Mouse (Mus musculus) cerebellum, postnatal 14 days (tissue): Measurements from ENCODE around the gene Hist1h2an.
"Not testable (repeated sequence)": the region's sequence is repeated elsewhere in the genome, so short reads cannot be mapped to it uniquely, and the experiment has no call there.

Source experiments
- DNase-seq, 2 experiments: peaks; one replicate each; pipeline ENCODE4 v3.0.0; 2021; ENCODE audit warnings: mixed read lengths in 2 of 2

Gene Hist1h2an

DNA sequence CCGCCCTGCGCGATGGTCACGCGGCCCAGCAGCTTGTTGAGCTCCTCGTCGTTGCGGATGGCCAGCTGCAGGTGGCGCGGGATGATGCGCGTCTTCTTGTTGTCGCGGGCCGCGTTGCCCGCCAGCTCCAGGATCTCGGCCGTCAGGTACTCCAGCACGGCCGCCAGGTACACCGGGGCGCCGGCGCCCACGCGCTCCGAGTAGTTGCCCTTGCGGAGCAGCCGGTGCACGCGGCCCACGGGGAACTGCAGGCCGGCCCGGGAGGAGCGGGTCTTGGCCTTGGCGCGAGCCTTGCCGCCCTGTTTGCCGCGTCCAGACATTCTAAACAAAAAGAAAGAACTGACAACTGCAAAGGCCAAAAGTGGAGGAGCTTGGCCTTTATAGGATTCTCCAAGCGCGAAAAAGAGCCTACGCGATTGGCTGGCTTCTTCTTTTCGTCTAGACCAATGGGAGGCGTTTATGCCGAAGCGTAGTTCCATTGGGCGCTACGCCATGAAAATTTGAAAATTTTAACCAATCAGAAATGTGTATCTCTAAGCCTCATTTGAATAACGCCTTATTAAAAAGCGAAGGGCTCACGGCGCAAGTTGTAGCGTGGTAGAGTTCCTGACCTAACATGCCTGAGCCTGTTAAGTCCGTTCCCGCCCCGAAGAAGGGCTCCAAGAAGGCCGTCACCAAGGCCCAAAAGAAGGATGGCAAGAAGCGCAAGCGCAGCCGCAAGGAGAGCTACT, at the start of gene Hist1h2an, which contains the start of gene Hist1h2bp:
Gene Hist1h2an, minus strand, starts transcription at position 320 of the 731 bp plus-strand sequence.
Gene Hist1h2bp, plus strand, starts transcription at position 563 of the 731 bp plus-strand sequence.
- DNase-seq, result peak; percentile 92 to 97

DNA sequence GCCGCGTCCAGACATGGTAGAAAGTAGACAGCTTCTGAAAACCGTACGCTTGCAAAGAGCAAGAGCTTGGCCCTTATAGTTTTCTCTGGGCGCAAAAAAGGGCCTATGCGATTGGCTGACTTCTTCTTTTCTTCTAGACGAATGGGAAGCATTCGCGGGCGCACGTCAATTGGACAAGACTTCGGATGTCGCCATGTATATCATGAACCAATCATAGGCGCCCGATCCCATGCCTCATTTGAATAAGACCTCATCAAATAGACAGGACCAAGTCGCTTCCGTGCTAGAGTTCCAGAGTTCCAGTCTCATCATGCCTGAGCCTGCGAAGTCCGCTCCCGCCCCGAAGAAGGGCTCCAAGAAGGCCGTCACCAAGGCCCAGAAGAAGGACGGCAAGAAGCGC, 46.4 kb upstream of the Hist1h2an start, which contains the start of the genes Hist1h2ap and Hist1h2br:
Gene Hist1h2ap, minus strand, starts transcription at position 47 of the 400 bp plus-strand sequence.
Gene Hist1h2br, plus strand, starts transcription at position 283 of the 400 bp plus-strand sequence.
- not testable (repeated sequence) for DNase-seq

DNA sequence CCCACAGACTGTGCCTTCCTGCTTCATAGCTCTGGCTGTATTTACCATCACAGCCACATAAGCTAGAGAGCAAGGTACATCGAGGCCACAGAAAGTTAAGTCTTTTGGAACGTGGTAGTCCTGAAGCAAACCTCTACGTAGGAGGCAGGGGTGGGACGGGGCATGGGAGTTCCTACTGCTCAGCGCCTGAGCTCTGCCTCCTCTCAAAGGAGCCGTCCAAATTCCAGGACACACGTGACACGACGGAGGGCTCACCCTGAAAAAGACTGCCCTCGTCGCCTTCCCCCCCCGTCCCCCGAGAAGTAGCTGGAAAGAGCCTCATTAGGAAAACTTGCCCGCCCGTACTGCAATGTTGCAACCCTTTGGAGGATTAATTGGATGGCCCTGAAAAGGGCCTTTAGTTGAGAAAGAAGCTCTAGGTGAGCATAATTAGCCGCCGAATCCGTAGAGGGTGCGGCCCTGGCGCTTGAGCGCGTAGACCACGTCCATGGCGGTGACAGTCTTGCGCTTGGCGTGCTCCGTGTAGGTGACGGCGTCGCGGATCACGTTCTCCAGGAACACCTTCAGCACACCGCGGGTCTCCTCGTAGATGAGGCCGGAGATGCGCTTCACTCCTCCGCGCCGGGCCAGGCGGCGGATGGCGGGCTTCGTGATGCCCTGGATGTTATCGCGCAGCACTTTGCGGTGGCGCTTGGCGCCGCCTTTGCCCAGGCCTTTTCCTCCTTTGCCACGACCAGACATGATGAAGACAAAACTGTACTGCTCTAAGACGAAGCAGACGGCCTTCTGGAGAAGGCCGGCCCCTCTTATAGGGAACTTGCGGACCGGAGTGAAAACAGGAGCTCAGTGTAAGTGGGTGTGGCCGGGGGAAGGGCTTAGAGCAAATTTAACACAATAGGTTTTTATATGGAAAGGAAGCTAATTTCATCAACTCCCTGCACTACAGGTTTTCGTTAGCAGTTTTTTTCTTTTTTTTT, 44.7 kb upstream of the Hist1h2an start, which contains the start of gene Hist1h4n:
Gene Hist1h4n, minus strand, starts transcription at position 779 of the 977 bp plus-strand sequence.
- DNase-seq, result peak in 1 of 2 experiments; percentile 51

GRCm38 (mm10) chr13:21830344-21830743, 43.3 kb upstream of the Hist1h2an start:
- DNase-seq, result no peak

DNA sequence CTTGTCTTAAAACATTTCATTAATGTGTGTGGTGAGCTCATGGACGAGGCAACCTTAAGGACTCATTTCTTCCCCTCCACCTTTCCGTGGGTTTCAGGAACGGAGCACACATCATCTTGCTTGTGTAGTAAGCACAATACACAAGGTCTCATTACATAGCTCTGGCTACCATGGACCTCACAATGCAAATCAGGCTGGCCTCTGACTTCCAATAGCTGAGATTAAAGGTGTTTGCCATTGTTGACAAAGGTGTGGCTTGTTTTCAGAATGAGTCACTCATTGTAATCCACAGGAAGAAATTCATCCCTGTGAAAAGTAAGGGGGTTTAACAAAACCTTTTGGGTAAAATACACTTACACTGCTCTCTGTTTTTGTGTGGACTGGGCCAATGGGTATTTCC, 41.5 kb upstream of the Hist1h2an start:
- no peak for DNase-seq

DNA sequence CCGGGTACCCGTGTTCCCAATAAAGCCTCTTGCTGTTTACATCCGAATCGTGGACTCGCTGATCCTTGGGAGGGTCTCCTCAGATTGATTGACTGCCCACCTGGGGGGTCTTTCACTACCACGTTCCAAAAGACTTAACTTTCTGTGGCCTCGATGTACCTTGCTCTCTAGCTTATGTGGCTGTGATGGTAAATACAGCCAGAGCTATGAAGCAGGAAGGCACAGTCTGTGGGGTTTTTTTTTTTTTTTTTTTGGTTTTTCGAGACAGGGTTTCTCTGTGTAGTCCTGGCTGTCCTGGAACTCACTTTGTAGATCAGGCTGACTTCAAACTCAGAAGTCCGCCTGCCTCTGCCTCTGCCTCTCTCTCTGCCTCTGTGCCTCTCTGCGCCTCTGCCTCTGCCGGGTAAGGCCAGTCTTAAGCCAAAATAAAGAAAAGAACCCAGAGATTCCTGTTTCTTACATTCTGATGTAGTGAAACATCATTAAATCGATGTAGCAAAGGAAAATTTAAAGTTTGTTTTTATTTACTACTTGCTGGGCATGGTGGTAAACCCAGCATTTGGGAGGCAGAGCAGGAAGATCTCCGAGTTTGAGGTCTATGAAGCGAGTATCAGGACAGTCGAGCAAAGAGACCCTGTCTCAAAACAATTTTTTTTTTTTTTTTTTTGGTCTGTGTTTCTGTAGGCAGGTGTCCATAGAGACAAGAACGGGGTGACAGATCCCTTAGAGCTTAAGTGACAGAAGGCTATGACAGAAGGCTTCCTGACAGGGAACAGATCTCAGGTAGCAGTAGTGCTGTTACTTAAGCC, 33.3 kb upstream of the Hist1h2an start:
- DNase-seq, result not testable (repeated sequence)

DNA sequence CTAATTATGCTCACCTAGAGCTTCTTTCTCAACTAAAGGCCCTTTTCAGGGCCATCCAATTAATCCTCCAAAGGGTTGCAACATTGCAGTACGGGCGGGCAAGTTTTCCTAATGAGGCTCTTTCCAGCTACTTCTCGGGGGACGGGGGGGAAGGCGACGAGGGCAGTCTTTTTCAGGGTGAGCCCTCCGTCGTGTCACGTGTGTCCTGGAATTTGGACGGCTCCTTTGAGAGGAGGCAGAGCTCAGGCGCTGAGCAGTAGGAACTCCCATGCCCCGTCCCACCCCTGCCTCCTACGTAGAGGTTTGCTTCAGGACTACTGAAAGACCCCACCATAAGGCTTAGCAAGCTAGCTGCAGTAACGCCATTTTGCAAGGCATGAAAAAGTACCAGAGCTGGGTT, 25.1 kb upstream of the Hist1h2an start:
- not testable (repeated sequence) for DNase-seq

GRCm38 (mm10) chr13:21811539-21811938, 24.5 kb upstream of the Hist1h2an start, which contains the start of gene Hist1h4m:
Hist1h4m (plus strand) TSS chr13:21811746.
- DNase-seq, result peak; percentile 18 to 58

DNA sequence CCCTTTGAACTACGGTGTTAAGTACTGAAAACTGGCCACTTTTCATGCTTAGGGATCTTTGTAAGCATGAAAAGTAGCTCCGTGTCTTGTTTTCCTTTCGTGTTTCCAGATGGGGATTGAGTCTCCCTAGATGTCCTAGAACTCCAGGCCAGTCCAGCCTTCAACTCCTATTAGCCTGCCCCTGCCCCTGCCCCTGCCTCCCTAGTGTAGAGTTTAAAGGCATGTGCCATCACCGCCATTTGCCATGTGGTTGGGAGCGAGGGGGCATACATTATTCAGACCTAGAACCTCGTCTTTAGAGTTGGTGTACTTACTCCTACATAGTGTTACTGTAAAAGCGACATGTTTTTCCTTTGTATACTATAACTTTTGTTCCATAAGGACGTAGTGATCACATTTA, 24.1 kb upstream of the Hist1h2an start:
- DNase-seq, result not testable (repeated sequence)

- DNase-seq, result not testable (repeated sequence)
These were observed 23.1 kb upstream of the Hist1h2an start, which contains the start of the genes Hist1h2bq and Hist1h2ao for GRCm38 (mm10) chr13:21810073-21810472. Hist1h2bq (minus strand) TSS chr13:21810197. Hist1h2ao (plus strand) TSS chr13:21810465.

DNA sequence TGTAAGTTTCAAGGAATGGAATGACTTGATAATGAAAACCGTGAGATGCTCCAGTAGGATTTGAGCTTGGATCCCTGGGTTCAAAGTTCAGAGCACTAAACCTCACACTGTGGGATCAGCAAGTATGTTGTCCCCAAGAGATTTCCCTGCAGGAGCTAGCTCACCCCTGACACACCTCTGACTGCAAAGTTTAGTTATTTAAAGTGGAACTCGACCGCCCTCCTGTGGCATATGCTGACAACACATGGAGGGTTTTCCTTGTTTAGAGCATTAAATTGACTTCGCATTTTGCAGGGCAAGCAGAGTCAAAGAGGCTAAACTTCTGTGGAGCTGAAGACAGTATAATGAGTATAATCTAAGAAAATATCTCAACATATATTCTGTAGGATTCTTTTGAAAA, 16.0 kb upstream of the Hist1h2an start:
- not testable (repeated sequence) for DNase-seq

- not testable (repeated sequence) for DNase-seq
These were observed 10.1 kb upstream of the Hist1h2an start for GRCm38 (mm10) chr13:21797163-21797562.

GRCm38 (mm10) chr13:21795584-21795983, 8.6 kb upstream of the Hist1h2an start:
- no peak for DNase-seq

DNA sequence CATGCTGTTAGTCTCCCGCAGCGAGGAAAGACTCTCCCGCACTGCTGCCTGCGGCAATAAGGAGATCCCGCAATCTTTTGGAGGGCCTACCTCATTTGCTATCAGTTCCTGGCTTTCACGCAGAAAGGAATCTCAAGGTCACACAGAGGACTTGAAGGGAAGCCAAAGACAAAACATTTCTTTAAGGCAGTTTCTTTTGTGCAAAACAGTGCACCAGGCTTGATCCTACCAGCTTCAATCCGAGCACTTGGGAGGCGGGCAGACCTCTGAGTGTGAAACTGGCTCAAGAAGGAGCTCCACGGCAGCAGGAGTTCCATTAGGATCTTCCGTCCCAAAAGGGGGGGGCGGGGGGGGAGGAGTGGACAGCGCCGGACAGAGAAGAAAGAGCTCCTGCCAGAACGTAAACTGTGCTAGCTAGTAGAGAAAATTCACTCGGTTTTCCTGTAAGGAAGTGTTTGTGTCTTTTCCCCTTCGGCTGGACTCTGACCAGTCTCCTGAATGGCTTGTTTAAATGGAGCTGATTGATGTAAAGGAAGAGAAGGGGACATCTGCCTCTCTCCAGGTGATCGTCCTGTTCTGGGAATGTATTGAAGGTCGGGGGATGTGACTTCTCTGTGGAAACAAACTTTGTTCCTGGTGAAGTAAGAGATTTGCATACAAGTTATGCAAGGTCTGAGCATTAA, 3.7 kb upstream of the Hist1h2an start:
- DNase-seq, result peak; percentile 8 to 9

DNA sequence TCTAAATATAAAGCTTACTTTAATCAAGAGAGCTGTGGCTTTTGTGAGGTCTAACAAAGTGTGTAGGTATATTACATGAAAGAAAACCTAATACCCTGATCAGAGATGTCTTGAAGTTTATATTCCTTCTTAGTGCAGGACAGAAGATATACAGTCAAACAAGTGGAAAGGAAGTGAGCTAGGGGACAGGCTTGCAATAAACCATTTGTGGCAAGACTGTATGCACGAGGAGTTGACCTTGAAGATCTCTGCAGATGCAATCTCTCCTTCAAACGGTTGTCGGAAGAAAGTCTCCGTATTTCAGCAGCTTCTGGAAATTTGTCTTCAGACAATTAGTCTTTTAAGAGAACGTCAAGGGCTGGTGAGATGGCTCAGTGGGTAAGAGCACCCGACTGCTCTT, 2.9 kb upstream of the Hist1h2an start:
- DNase-seq, result no peak

- no peak for DNase-seq
These were observed 959 bp upstream of the Hist1h2an start for GRCm38 (mm10) chr13:21787760-21788593.

GRCm38 (mm10) chr13:21786189-21786898, 674 bp downstream of the Hist1h2an start:
- DNase-seq, result no peak

- no peak for DNase-seq
These were observed 2.7 kb downstream of the Hist1h2an start for GRCm38 (mm10) chr13:21784311-21784710.

DNA sequence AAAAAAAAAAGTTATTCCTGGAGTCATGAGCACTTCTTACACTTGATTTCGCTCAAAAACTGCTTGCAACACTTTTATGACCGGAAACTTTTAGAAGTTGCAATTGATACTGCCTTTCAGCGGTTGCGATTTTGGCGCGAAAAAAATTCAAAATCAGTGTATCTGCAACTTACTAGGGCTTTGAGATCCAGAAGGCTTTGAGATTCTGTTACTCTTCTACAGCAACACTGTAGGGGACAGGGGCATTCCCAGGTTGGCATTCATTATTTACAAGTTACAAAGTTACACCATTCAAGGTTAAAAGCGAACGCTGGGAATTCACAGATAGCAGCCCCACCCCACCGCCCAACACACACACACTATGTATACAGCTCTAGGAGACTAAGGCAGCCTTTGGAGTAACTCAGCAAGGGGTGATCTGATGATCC, 3.3 kb downstream of the Hist1h2an start:
- peak; percentile 23 to 36 for DNase-seq

DNA sequence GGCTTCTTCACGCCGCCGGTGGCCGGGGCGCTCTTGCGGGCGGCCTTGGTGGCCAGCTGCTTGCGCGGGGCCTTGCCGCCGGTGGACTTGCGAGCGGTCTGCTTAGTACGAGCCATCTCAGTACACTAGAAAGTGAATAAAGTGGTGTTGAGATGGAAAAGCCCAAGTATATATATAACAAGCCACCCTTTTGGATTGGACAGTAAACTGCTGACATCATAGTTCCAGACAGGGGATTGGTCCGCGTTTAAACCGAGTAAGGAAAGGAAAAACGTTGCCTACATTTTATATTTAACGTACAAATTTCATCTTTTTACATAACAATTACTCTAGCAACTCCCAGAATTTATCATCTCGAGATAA, 3.8 kb downstream of the Hist1h2an start, which contains the start of gene Hist1h3i:
Gene Hist1h3i, minus strand, starts transcription at position 116 of the 363 bp plus-strand sequence.
- peak; percentile 24 to 74 for DNase-seq
